Mouse (Mus musculus) midbrain, postnatal 0 days (tissue): Measurements from ENCODE around the gene Rhbdf1. TPM values are rescaled to one million over a fixed set of nuclear protein-coding genes. Genes with fewer than 3 reads are reported as not detected.
A peak's percentile ranks its signal among the peaks of the same experiment; 100 is the strongest.

Experiments
- ATAC-seq: fragments of 200-750 bp; cut with Nextera tagmentation; 2 replicates; pipeline ENCODE4 v1.8.0; 2017; ENCODE audit warnings: moderate number of reproducible peaks, mild to moderate bottlenecking, moderate TSS enrichment, moderate library complexity; ENCODE audit not compliant: low FRiP score
- DNase-seq: peaks from one replicate; pipeline ENCODE4 v3.0.0-alpha.2; 2015; ENCODE audit warnings: low spot score
- H3K27ac ChIP-seq: fragments of 300-500 bp; sonication (generic); 2 replicates; pipeline ENCODE4 v1.5.1; 2014; ENCODE audit warnings: low read depth, mild to moderate bottlenecking, low read length, mixed read lengths
- H3K27me3 ChIP-seq: fragments of 300-500 bp; sonication (generic); 2 replicates; pipeline ENCODE4 v1.6.1; 2014; ENCODE audit warnings: low read length, control low read depth, mixed read lengths; ENCODE audit not compliant: insufficient read depth
- H3K36me3 ChIP-seq: fragments of 300-500 bp; sonication (generic); 2 replicates; pipeline ENCODE4 v1.6.1; 2014; ENCODE audit warnings: low read length, control low read depth, mixed read lengths; ENCODE audit not compliant: insufficient read depth
- H3K4me1 ChIP-seq: fragments of 300-500 bp; sonication (generic); 2 replicates; pipeline ENCODE4 v1.6.1; 2014; ENCODE audit warnings: mild to moderate bottlenecking, control low read depth, antibody characterized with exemption, low read length, mixed read lengths; ENCODE audit not compliant: insufficient read depth
- H3K4me2 ChIP-seq: fragments of 300-500 bp; sonication (generic); 2 replicates; pipeline ENCODE4 v1.6.1; 2014; ENCODE audit warnings: low read depth, mild to moderate bottlenecking, low read length, mixed read lengths; ENCODE audit not compliant: poor library complexity, severe bottlenecking
- H3K4me3 ChIP-seq: fragments of 300-500 bp; sonication (generic); 2 replicates; pipeline ENCODE4 v1.5.1; 2014; ENCODE audit warnings: low read depth, mild to moderate bottlenecking, low read length, moderate library complexity
- H3K9ac ChIP-seq: fragments of 300-500 bp; sonication (generic); replicated peaks from 2 replicates; pipeline ENCODE4 v1.6.1; 2014; ENCODE audit warnings: mild to moderate bottlenecking, low read length, moderate library complexity, mixed read lengths; ENCODE audit not compliant: poor library complexity, severe bottlenecking
- H3K9me3 ChIP-seq: fragments of 300-500 bp; sonication (generic); 2 replicates; pipeline ENCODE4 v1.6.1; 2016; ENCODE audit warnings: low read length, control low read depth
- CTCF ChIP-seq: IDR thresholded peaks from 2 replicates; pipeline ENCODE4 v1.5.1; 2016; ENCODE audit warnings: antibody characterized with exemption, mild to moderate bottlenecking
- WGBS: fragments of 180-500 bp; shearing (Covaris S2); extraction: QIAGEN DNeasy Blood & Tissue Kit; methylation state at CpG from one replicate; pipeline ENCODE4 v1.1.7; 2014; 5-methylcytosine and 5-hydroxymethylcytosine counted together
- polyA plus RNA-seq: library from polyadenylated mRNA; unstranded; fragments of >200 nt; fragmentation: Nextera tagmentation; extraction: Ambion mirVana; gene quantifications from 2 replicates; pipeline ENCODE4 v1.2.1, GENCODE M21; 2015
- total RNA-seq: library from RNA; depleted of rRNA; stranded (reverse); fragments of >200 nt; gene quantifications from 2 replicates; pipeline ENCODE4 v1.2.3, GENCODE M21; 2014

Gene Rhbdf1
- total and polyA plus RNA-seq, 2 experiments from 2014 or later = 17.6 to 55.6 TPM

DNA sequence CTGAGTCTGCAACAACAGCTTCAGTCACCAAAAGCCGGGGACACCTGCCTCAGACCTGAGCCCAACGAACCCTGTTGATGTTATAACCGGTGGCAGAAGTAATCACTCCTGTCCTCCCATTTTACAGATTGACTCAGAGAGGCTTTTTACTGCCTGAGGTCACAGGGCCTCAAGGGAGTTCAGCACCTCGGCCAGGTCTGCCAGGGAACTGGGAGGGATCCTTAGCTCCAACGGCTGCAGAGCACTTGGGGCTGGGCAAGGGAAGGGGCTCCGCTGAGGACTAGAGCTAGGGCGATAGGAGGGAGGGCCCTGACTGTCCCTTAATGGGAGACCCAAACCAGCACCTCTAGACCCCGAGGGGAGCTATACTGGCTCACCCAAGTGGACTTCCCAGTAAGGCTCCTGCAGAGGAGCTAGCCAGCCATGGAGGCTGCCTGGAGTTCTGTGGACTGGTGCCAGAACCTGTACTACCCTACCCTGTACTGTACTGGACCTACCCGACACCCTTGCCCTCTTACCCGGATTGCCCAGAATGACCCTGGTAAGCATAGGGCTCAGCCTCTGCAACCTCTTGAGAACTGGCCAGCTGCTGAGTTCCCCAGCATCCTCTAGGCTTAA lies 1.4 kb downstream of the Rhbdf1 start:
- Histone ChIP-seq H3K9me3 (no peaks in the 10 kb centered on the region), H3K27me3 (peaks cover 13% of the 10 kb centered on the region), H3K27ac (0 out of 2 replicates have a peak overlapping the region, but pooled peaks have one; percentile 12), H3K36me3 (no peaks in the 10 kb centered on the region), H3K4me1 (peaks cover 10% of the 10 kb centered on the region), H3K4me3 (peak overlapping the region; percentile 70), H3K4me2 (peak overlapping the region; percentile 99), H3K9ac (peak overlapping the region; percentile 71; the same call in 1 of the 2 replicates)
- no peak for DNase-seq
- 0 out of 2 replicates have a peak, but pooled peaks have one; percentile 3 for ATAC-seq
- 35% methylated on average over 10 of the region's 10 CpGs for WGBS
- no peak; the same call in 1 of the 2 replicates for TF ChIP-seq CTCF

DNA sequence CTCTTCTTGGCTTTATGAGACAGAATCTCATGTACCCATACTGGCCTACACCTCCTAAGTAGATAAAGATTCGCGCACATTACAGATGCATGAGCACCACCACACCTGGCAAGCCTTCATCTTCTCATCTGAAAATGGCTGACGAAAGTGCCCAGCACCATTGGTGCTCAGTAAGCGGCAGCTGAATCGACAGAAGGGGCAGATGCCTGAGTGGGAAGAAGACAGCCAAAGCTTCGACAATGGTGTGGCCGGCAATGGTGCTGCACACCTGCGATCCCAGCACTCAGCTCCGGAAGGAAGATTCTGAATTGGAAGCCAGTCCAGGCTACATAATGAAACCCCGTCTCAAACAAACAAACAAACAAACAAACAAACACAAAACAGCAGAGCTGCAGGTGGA lies 2.8 kb downstream of the Rhbdf1 start:
- Histone ChIP-seq H3K27ac (no peak overlapping the region), H3K9me3 (no peaks in the 10 kb centered on the region), H3K4me2 (no peak overlapping the region), H3K9ac (no peak overlapping the region), H3K36me3 (no peaks in the 10 kb centered on the region), H3K4me1 (peaks cover 10% of the 10 kb centered on the region; the same call in 1 of the 2 replicates), H3K4me3 (no peak overlapping the region), H3K27me3 (peaks cover 13% of the 10 kb centered on the region)
- WGBS = 88% methylated on average over 10 of the region's 10 CpGs
- ATAC-seq = no peak
- no peak for DNase-seq
- TF ChIP-seq CTCF = no peak

DNA sequence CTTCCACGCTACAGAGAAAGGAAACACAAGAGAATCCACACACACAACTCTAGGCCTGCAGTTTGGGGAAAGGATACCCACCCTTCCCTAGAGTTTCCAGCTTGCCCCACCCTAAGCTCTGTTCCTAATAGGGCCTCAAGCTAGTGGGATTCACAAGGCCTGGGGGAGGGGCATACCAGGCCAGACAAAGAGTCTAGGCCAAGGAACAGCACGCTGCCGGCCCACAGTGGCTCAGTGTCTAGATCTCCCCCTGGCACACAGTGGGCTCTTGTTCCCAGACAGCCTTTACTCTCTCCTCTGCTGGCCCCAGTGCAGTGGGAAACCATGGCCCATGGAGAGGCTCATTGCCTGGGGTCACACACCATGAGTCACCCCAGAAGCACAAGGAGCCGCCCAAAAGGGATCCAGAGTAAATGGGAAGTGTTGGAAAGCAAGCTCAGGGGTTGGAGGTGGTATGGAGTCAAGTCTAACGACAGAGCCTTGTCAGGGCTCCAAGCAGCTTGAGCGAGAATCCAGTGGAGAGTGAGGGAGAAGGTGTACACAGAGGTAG lies 3.5 kb downstream of the Rhbdf1 start:
- no peak for TF ChIP-seq CTCF
- Histone ChIP-seq H3K9ac (no peak overlapping the region; the same call in 1 of the 2 replicates), H3K4me1 (peaks cover 10% of the 10 kb centered on the region; the same call in 1 of the 2 replicates), H3K27me3 (peaks cover 6% of the 10 kb centered on the region), H3K4me2 (no peak overlapping the region), H3K9me3 (no peaks in the 10 kb centered on the region), H3K27ac (no peak overlapping the region), H3K36me3 (no peaks in the 10 kb centered on the region), H3K4me3 (no peak overlapping the region)
- 55% methylated on average over 6 of the region's 6 CpGs for WGBS
- peak; percentile 54 for DNase-seq
- ATAC-seq = no peak

DNA sequence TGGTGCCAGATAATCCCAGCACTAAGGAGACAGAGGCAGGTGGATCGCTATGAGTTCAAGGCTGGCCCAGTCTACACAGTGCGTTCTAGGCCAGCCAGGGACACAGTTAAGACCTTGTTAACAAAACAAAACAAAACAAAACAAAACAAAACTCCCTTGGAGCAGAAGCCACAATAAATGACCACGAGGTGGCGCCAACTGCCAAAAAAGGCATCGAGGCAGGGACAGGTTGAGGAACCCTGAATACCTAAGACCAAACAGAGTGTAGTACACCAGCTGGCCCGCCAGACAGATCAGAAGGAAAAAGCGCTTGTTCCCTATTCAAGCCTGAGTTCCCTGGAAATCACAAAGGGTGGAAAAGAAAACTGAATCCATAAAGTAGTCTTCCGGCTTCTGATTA lies 5.2 kb downstream of the Rhbdf1 start:
- no peak overlapping the region for H3K27ac ChIP-seq
- peak; percentile 90 for TF ChIP-seq CTCF
- WGBS = 20% methylated on average over 8 of the region's 8 CpGs
- DNase-seq = peak; percentile 88
- H3K4me3 ChIP-seq = no peak overlapping the region
- H3K4me1 ChIP-seq = 0 out of 2 replicates have a peak, but pooled peaks cover 4% of the 10 kb centered on the region
- no peaks in the 10 kb centered on the region for H3K27me3 ChIP-seq
- peak; percentile 45; the same call in 1 of the 2 replicates for ATAC-seq
- H3K4me2 ChIP-seq = no peak overlapping the region
- no peaks in the 10 kb centered on the region for H3K9me3 ChIP-seq
- H3K9ac ChIP-seq = no peak overlapping the region
- 0 out of 2 replicates have a peak, but pooled peaks cover 8% of the 10 kb centered on the region for H3K36me3 ChIP-seq

DNA sequence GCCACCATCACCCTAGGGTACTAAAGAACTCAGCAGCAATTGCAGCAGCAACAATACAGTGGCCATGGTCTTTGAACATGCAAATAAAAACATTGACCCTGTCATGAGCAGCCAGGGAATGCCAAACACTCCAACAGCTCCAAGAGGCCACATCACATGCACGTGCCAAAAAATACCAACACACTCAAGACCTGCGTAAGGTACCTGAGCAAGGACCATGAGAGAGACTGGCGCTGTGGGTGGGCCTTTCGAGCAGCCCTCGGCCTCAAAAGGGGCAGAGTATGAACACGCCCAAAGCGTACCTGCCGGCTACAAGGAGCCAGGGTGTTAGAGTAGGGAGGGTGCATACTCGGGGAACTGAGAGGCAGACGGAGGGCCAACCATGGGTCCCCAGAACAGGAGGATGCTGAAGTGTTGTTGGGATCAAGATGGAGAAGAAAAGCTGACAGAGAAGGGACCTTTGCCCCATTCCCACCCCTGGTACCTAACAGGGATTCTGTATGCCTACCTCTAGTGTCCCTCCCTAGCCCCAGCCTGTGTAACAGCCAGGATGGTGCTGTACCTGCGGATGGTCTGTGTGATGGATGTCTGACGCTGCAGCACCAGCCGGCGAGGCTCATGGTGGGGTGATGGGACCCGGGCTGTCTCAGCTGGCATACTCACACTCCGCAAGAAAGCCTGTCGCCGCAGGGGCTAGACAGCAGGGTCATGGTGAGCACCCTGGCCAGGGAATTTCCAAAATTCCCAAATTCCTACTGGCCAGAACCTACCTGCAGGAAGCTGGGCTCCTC lies 6.5 kb downstream of the Rhbdf1 start:
- Histone ChIP-seq H3K4me1 (no peaks in the 10 kb centered on the region), H3K9ac (no peak overlapping the region), H3K4me2 (no peak overlapping the region), H3K4me3 (no peak overlapping the region), H3K9me3 (no peaks in the 10 kb centered on the region), H3K36me3 (peaks cover 9% of the 10 kb centered on the region; the same call in 1 of the 2 replicates), H3K27ac (no peak overlapping the region), H3K27me3 (no peaks in the 10 kb centered on the region)
- no peak for DNase-seq
- TF ChIP-seq CTCF = no peak
- WGBS = 95% methylated on average over 18 of the region's 18 CpGs
- no peak for ATAC-seq
